Mouse (Mus musculus) gastrocnemius, postnatal 10 days (tissue): ENCODE data around the gene Armc8. TPM values are rescaled to one million over a fixed set of nuclear protein-coding genes. Genes with fewer than 3 reads are reported as not detected.
"Not testable (repeated sequence)": the region's sequence is repeated elsewhere in the genome, so short reads cannot be mapped to it uniquely, and the experiment has no call there.

Experiments used
- DNase-seq: peaks from one replicate; pipeline ENCODE4 v3.0.0; 2021; ENCODE audit warnings: mixed read lengths
- long read RNA-seq, 2 experiments: library from polyadenylated mRNA; stranded (forward); transcript quantifications; one replicate each; pipeline ENCODE4 v2.0.0; 2021
- total RNA-seq, 2 experiments: library from RNA; stranded (reverse); gene quantifications; 2 replicates each; pipeline ENCODE4 v1.2.3; 2021

Gene Armc8
- total RNA-seq = 10 to 100 TPM; 27.3 to 28.7 TPM
- long read RNA-seq, experiment 1, full-length matches to known transcripts = 16 of 34 reads
- long read RNA-seq, experiment 1, partial matches to known transcripts = 3 of 34 reads
- long read RNA-seq, experiment 1, other reads (novel, unspliced or antisense) = 15 of 34 reads
- long read RNA-seq, experiment 2, full-length matches to known transcripts = 16 of 39 reads
- long read RNA-seq, experiment 2, partial matches to known transcripts = 5 of 39 reads
- long read RNA-seq, experiment 2, other reads (novel, unspliced or antisense) = 18 of 39 reads

- DNase-seq = peak; percentile 92
These were observed at the start of gene Armc8 for GRCm38 (mm10) chr9:99568347-99569070. Armc8 (minus strand) TSS chr9:99568899.

GRCm38 (mm10) chr9:99612202-99612601 is 43.5 kb upstream of the Armc8 start, which contains the start of gene A4gnt:
A4gnt (plus strand) TSS chr9:99612502.
- DNase-seq = no peak

GRCm38 (mm10) chr9:99603566-99603965 is 34.9 kb upstream of the Armc8 start:
- no peak for DNase-seq

GRCm38 (mm10) chr9:99599127-99599526 is 30.4 kb upstream of the Armc8 start:
- DNase-seq = not testable (repeated sequence)

GRCm38 (mm10) chr9:99591144-99591543 is 22.4 kb upstream of the Armc8 start:
- no peak for DNase-seq

- peak; percentile 78 for DNase-seq
These were observed 19.0 kb upstream of the Armc8 start for GRCm38 (mm10) chr9:99587505-99588202.

GRCm38 (mm10) chr9:99580655-99581054 is 12.0 kb upstream of the Armc8 start:
- no peak for DNase-seq

- peak; percentile 92 for DNase-seq
These were observed 7.2 kb upstream of the Armc8 start, which contains the start of gene Dbr1 for GRCm38 (mm10) chr9:99575677-99576480. Dbr1 (plus strand) TSS chr9:99575799.

- DNase-seq = no peak
These were observed 335 bp upstream of the Armc8 start for GRCm38 (mm10) chr9:99569071-99569397.

GRCm38 (mm10) chr9:99568023-99568346 is 714 bp downstream of the Armc8 start:
- DNase-seq = no peak

- DNase-seq = peak; percentile 54
These were observed 5.0 kb downstream of the Armc8 start for GRCm38 (mm10) chr9:99563714-99564113.

GRCm38 (mm10) chr9:99560389-99560788 is 8.3 kb downstream of the Armc8 start:
- DNase-seq = no peak

GRCm38 (mm10) chr9:99559557-99559904 is 9.2 kb downstream of the Armc8 start:
- DNase-seq = no peak

GRCm38 (mm10) chr9:99558824-99559556 is 9.7 kb downstream of the Armc8 start:
- DNase-seq = no peak

- no peak for DNase-seq
These were observed 11.0 kb downstream of the Armc8 start for GRCm38 (mm10) chr9:99557580-99558300.

GRCm38 (mm10) chr9:99555253-99555652 is 13.4 kb downstream of the Armc8 start:
- no peak for DNase-seq

GRCm38 (mm10) chr9:99554052-99554451 is 14.6 kb downstream of the Armc8 start:
- DNase-seq = no peak

GRCm38 (mm10) chr9:99553049-99553448 is 15.7 kb downstream of the Armc8 start:
- no peak for DNase-seq

- no peak for DNase-seq
These were observed 16.6 kb downstream of the Armc8 start for GRCm38 (mm10) chr9:99552068-99552467.

GRCm38 (mm10) chr9:99546259-99546658 is 22.4 kb downstream of the Armc8 start:
- no peak for DNase-seq

GRCm38 (mm10) chr9:99531865-99532264 is 36.8 kb downstream of the Armc8 start:
- DNase-seq = no peak
